Mouse (Mus musculus) midbrain, embryonic 15.5 days (tissue): ENCODE results near the gene Fbln5. TPM values are rescaled to one million over a fixed set of nuclear protein-coding genes. Genes with fewer than 3 reads are reported as not detected.
A peak's percentile ranks its signal among the peaks of the same experiment; 100 is the strongest.

Source experiments
- ATAC-seq: fragments of 200-750 bp; cut with Nextera tagmentation; replicated peaks from 2 replicates; pipeline ENCODE4 v1.8.0; 2017; ENCODE audit warnings: moderate TSS enrichment
- H3K27ac ChIP-seq: fragments of 300-500 bp; sonication (generic); 2 replicates; pipeline ENCODE4 v1.5.1; 2015; ENCODE audit warnings: mild to moderate bottlenecking, inconsistent platforms
- H3K27me3 ChIP-seq: fragments of 300-500 bp; sonication (generic); replicated peaks from 2 replicates; pipeline ENCODE4 v1.6.1; 2015; ENCODE audit warnings: inconsistent platforms
- H3K36me3 ChIP-seq: fragments of 300-500 bp; sonication (generic); replicated peaks from 2 replicates; pipeline ENCODE4 v1.6.1; 2015; ENCODE audit warnings: inconsistent platforms
- H3K4me1 ChIP-seq: fragments of 300-500 bp; sonication (generic); 2 replicates; pipeline ENCODE4 v1.6.1; 2015; ENCODE audit warnings: inconsistent platforms
- H3K4me2 ChIP-seq: fragments of 300-500 bp; sonication (generic); 2 replicates; pipeline ENCODE4 v1.6.1; 2015; ENCODE audit warnings: inconsistent platforms, mild to moderate bottlenecking, moderate library complexity
- H3K4me3 ChIP-seq: fragments of 300-500 bp; sonication (generic); 2 replicates; pipeline ENCODE4 v1.5.1; 2015; ENCODE audit warnings: mild to moderate bottlenecking, inconsistent platforms
- H3K9ac ChIP-seq: fragments of 300-500 bp; sonication (generic); 2 replicates; pipeline ENCODE4 v1.6.1; 2015; ENCODE audit warnings: mild to moderate bottlenecking, inconsistent platforms
- H3K9me3 ChIP-seq: fragments of 300-500 bp; sonication (generic); 2 replicates; pipeline ENCODE4 v1.6.1; 2016; ENCODE audit warnings: inconsistent platforms
- WGBS: fragments of 180-500 bp; shearing (Covaris S2); methylation state at CpG from one replicate; pipeline ENCODE4 v1.1.7; 2015; ENCODE audit warnings: mixed read lengths; 5-methylcytosine and 5-hydroxymethylcytosine counted together
- polyA plus RNA-seq: library from polyadenylated mRNA; unstranded; fragments of >200 nt; fragmentation: Nextera tagmentation; extraction: Ambion mirVana; gene quantifications from 2 replicates; pipeline ENCODE4 v1.2.1, GENCODE M21; 2015

Fbln5 gene
- polyA plus RNA-seq, 1 experiment from 2014 or later = 10.1 TPM

DNA sequence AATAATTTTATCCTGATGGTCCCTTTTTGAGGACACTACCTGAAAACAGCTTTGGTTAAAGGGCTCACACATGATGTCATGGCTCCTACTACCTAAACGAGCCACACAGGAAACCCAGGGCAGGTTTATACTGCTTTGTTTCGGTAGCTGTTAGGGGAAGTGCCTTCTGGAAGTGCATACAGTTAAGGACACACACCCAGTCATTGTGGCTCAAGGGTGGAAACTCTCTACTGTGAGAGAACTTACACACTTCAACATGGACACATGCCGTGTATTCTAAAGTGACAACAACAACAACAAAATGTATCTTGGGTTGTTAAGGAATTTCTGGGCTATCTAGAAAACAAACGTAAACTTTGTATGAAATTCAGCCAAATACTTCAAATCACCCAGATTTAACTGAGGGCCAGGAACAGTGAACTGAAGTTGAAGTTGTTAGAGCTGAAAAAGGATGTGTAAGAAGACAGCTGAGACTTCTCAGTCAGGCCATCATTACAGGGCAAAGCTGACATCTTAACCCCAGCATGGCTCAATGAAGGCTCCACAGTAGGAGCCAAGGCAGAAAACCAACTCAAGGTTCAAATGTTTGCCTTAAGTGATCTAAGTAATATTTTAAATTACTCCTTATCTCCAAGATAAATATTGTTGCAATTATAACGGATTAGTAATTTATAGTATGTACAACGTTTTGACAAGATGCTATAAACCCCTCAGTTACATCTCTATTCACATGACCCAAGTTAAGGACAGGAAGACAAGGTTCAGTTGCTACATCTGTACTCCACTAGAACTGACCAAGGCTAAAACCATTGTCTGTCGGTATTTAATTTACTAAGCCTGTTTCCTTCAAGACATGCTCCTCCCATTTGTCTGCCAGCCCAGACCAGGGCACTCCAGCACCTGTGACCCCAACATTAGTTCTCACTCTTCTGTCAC, 13.6 kb upstream of the Fbln5 start:
- 91% methylated on average over 7 of the region's 7 CpGs for WGBS

DNA sequence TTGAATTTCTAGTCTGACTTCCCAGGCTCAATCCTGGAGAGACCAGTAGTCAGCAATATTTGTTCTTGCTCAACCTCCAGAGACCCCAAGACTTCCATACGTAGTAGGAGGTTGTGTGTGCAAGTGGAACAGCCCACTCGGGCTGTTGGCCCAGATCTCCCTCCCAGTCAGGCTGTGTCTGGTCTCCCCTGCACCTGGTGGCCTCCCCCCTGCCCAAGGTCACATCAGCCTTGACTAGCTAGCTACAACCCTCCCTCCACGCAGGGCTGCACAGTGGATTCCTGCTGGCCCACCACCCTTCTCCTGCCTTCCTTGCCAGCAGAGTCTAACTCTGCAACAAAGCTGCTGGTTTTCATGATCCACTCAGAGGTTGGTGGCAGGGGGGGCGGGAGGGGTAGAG, 12.4 kb upstream of the Fbln5 start:
- no peak overlapping the region for H3K9ac ChIP-seq
- ATAC-seq = no peak
- no peak overlapping the region for H3K4me2 ChIP-seq
- H3K36me3 ChIP-seq = no peaks in the 10 kb centered on the region
- H3K4me1 ChIP-seq = no peaks in the 10 kb centered on the region
- WGBS = 67% methylated on average over 4 of the region's 4 CpGs
- H3K4me3 ChIP-seq = no peak overlapping the region
- H3K27me3 ChIP-seq = no peaks in the 10 kb centered on the region
- no peaks in the 10 kb centered on the region for H3K9me3 ChIP-seq
- no peak overlapping the region for H3K27ac ChIP-seq

More for the DNA sequence above, 13.6 kb upstream of the Fbln5 start:
- Histone ChIP-seq H3K27me3 (no peaks in the 10 kb centered on the region), H3K9me3 (no peaks in the 10 kb centered on the region), H3K36me3 (0 out of 2 replicates have a peak, but pooled peaks cover 4% of the 10 kb centered on the region), H3K27ac (no peak overlapping the region), H3K9ac (no peak overlapping the region), H3K4me1 (no peaks in the 10 kb centered on the region), H3K4me3 (no peak overlapping the region), H3K4me2 (no peak overlapping the region)
- ATAC-seq = no peak

DNA sequence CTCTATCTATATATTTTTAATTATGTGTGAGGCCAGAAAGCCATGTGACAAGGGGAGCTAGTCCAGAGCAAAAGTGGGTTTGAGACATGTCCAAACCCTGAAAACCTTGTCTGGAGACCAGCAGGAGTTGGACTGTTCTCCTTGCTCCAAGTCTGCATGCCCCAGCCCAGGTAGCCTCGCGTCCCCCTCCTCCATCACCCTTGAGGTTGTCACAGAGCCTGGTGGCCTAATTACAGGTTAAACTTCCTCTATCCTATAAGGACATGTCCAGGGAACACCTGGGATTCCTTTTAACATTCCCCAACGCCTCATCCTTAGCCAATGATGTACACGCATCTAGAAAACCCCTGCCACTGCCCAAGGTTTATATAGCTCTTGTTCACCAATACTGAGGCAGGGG, 4.3 kb upstream of the Fbln5 start:
- Histone ChIP-seq H3K27me3 (peaks cover 7% of the 10 kb centered on the region; the same call in 1 of the 2 replicates), H3K4me2 (no peak overlapping the region), H3K27ac (no peak overlapping the region), H3K9me3 (no peaks in the 10 kb centered on the region), H3K4me3 (no peak overlapping the region), H3K4me1 (peaks cover 14% of the 10 kb centered on the region), H3K9ac (no peak overlapping the region), H3K36me3 (no peaks in the 10 kb centered on the region)
- WGBS = 92% methylated on average over 4 of the region's 4 CpGs
- ATAC-seq = no peak

DNA sequence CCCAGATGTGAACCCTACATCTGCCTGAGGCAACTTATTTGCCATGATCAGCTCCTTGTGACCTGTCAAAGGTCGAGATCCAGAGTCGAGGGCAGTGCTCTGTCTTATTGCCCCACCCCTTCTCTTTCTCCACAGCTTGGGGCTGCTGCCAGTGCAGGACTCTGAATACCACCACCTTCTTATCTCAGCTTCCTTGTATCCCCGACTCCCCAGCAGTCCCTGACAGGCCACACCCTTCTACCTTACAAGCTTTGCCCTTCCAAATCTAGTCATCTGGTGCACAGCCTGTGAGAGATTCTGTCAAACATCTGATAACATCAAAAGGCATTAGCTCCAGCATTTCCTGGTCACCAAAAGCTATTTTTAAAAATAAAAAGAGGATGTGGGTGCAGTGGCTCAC, 2.7 kb upstream of the Fbln5 start:
- ATAC-seq = no peak

DNA sequence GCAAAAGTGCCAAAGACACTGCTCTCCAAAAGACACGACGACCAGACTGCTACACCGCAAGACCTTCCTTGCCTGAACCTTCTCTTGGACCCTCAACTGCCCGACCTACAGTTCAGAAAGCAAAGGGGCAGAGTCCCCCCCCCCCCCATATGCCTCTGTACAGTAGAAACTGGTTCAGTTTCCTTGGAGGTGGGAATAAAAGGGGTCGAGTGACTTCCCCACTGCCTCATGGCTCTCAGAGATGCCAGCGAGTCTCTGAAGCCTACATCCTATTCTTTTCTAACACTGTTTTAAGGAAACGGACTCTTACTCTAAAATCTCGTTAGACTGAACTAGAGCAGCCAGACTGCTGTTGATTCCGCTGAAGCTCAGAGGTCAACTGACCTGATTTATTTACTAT, 715 bp upstream of the Fbln5 start:
- Histone ChIP-seq H3K36me3 (no peaks in the 10 kb centered on the region), H3K27me3 (peaks cover 12% of the 10 kb centered on the region; the same call in 1 of the 2 replicates), H3K9me3 (no peaks in the 10 kb centered on the region), H3K27ac (no peak overlapping the region), H3K4me1 (peaks cover 17% of the 10 kb centered on the region), H3K4me3 (peak overlapping the region; percentile 53; the same call in 1 of the 2 replicates), H3K9ac (no peak overlapping the region), H3K4me2 (peak overlapping the region; percentile 98)
- ATAC-seq = 0 out of 2 replicates have a peak, but pooled peaks have one; percentile 3
- 46% methylated on average over 9 of the region's 9 CpGs for WGBS

More for the DNA sequence above, 2.7 kb upstream of the Fbln5 start:
- H3K4me3 ChIP-seq = no peak overlapping the region
- no peak overlapping the region for H3K9ac ChIP-seq
- no peak overlapping the region for H3K4me2 ChIP-seq
- H3K27ac ChIP-seq = no peak overlapping the region
- no peaks in the 10 kb centered on the region for H3K9me3 ChIP-seq
- H3K27me3 ChIP-seq = peaks cover 10% of the 10 kb centered on the region; the same call in 1 of the 2 replicates
- WGBS = 48% methylated on average over 3 of the region's 3 CpGs
- no peaks in the 10 kb centered on the region for H3K36me3 ChIP-seq
- H3K4me1 ChIP-seq = peaks cover 17% of the 10 kb centered on the region

DNA sequence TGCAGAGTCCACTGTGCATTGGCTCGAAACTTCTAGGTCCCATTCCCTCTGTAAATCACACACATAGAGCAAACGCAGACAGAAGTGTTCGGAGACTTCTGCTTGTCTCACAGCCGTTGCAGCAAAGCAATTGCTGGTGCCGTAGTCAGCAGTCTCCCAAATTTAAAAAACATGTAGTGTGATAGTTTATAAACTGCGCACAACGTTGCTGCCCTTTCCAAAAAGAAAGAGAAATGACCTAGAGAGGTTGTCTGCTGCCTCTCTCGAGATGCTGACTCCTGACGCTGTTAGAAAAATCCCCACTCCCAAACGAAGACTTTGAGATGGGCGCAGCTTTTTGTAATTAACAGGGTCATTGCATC, 628 bp downstream of the Fbln5 start:
- Histone ChIP-seq H3K4me2 (peak overlapping the region; percentile 98), H3K4me1 (peaks cover 17% of the 10 kb centered on the region), H3K4me3 (peak overlapping the region; percentile 53), H3K9ac (peak overlapping the region; percentile 53), H3K36me3 (no peaks in the 10 kb centered on the region), H3K27me3 (peaks cover 12% of the 10 kb centered on the region; the same call in 1 of the 2 replicates), H3K9me3 (no peaks in the 10 kb centered on the region), H3K27ac (no peak overlapping the region)
- WGBS = 34% methylated on average over 11 of the region's 11 CpGs
- no peak for ATAC-seq

DNA sequence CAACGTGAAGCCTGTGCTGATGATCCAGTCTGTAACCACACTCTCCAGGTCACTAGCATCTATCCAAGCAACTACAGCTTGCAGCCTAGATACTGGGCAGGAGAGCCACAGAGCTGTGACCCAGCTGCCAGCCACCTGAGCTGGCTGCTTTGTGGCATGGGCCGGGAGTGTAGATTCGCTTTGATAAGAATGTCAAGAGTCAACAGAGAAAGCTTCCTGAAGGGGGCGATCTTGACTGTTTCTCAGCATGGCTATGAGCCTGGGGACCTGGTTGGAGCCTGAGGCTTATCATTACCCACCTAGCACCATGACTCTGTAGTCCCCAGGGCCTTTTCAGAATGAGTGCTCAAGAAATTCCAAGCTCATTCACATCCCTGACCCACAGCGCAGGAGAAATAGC, 2.0 kb downstream of the Fbln5 start:
- no peaks in the 10 kb centered on the region for H3K9me3 ChIP-seq
- ATAC-seq = no peak
- H3K9ac ChIP-seq = no peak overlapping the region
- 47% methylated on average over 5 of the region's 5 CpGs for WGBS
- H3K4me1 ChIP-seq = peaks cover 17% of the 10 kb centered on the region
- H3K27ac ChIP-seq = no peak overlapping the region
- H3K27me3 ChIP-seq = peaks cover 12% of the 10 kb centered on the region; the same call in 1 of the 2 replicates
- H3K4me2 ChIP-seq = no peak overlapping the region
- H3K36me3 ChIP-seq = no peaks in the 10 kb centered on the region
- H3K4me3 ChIP-seq = no peak overlapping the region

DNA sequence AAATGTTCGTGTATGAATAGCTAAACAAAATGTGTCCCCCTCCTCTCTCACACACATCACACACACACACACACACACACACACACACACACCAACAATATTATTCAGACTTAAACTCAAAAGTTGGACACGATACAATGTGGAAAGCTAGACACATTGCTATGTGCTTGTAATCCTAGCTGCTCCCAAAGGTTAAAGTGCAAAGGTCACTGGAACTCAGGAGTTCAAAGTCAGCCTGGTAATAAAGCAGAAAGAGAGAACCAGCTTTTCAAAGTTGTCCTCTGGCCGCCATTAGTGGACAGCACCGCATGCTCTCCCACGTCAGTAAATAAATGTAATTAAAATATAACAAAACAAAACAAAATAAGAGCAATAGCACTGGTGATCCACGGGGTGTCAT, 3.1 kb downstream of the Fbln5 start:
- H3K9me3 ChIP-seq = no peaks in the 10 kb centered on the region
- H3K4me1 ChIP-seq = peaks cover 17% of the 10 kb centered on the region
- ATAC-seq = no peak
- no peak overlapping the region for H3K4me2 ChIP-seq
- H3K4me3 ChIP-seq = no peak overlapping the region
- WGBS = 81% methylated on average over 6 of the region's 6 CpGs
- peaks cover 12% of the 10 kb centered on the region; the same call in 1 of the 2 replicates for H3K27me3 ChIP-seq
- no peaks in the 10 kb centered on the region for H3K36me3 ChIP-seq
- no peak overlapping the region for H3K9ac ChIP-seq
- H3K27ac ChIP-seq = no peak overlapping the region

DNA sequence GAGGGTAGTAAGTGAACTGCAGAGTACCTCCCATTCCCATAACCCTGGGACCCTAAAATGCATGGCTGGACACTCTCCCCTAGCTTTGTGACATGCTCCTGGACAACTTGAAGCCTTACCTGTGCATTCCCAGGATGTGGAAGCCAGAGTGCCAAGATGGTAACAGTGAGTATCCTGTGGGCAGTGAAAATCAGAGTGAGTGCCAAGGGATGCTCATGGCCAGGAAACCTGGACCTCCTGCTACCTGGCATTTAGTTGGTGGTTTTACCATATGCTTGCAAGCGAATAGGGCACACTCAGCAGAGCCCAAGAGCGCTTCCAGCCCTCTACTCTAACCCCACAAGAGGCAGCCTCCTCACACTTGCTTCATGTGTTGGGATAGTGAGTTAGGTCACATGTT, 4.4 kb downstream of the Fbln5 start:
- Histone ChIP-seq H3K36me3 (no peaks in the 10 kb centered on the region), H3K9ac (no peak overlapping the region), H3K9me3 (no peaks in the 10 kb centered on the region), H3K4me2 (no peak overlapping the region), H3K27ac (no peak overlapping the region), H3K27me3 (peaks cover 9% of the 10 kb centered on the region; the same call in 1 of the 2 replicates), H3K4me1 (peaks cover 14% of the 10 kb centered on the region), H3K4me3 (no peak overlapping the region)
- 94% methylated on average over 2 of the region's 2 CpGs for WGBS
- ATAC-seq = no peak

DNA sequence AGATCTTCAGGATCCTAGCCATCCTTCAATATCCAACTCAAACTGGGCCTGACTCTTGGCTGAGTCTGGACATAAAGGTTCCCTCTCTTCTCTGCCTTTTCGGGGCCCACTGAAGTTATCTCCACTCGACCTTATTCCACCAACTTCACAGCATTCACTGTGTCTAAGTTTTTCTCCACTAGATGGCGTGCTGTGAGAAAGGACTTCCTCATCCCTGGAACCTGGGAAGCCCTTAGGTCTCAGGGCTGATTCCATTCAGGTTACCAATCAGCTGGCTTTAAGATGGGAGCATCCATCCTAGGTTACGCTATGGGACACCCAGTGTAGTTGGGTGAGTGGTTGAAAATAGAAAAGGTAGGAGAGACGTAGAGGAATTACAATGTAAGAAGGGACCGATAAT, 7.7 kb downstream of the Fbln5 start:
- H3K9me3 ChIP-seq = no peaks in the 10 kb centered on the region

DNA sequence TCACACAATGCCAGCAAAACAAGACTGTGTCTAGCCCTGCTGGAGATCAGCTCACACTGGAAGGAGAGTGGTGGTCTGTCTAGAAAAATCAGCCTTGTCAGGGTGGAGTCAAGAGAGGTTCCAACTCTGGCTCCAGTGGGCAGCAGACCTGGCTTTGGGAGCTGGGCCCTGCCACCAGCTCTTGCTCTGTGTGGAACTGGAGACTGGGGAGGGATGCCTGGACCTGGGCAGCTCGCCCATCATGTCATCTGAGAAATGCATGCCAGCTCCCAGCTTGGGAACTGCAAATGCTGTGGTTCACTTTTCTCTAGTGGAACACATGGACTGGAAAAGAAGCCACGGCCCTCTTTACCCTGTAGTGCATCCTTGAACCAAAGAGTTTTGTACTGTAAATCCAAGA, 8.3 kb downstream of the Fbln5 start:
- H3K9ac ChIP-seq = no peak overlapping the region
- no peaks in the 10 kb centered on the region for H3K9me3 ChIP-seq
- H3K27ac ChIP-seq = no peak overlapping the region
- H3K36me3 ChIP-seq = no peaks in the 10 kb centered on the region
- no peak for ATAC-seq
- no peak overlapping the region for H3K4me3 ChIP-seq
- no peaks in the 10 kb centered on the region for H3K4me1 ChIP-seq
- WGBS = 63% methylated on average over 2 of the region's 2 CpGs
- H3K4me2 ChIP-seq = no peak overlapping the region
- no peaks in the 10 kb centered on the region for H3K27me3 ChIP-seq

More for the DNA sequence above, 7.7 kb downstream of the Fbln5 start:
- no peak for ATAC-seq
- no peaks in the 10 kb centered on the region for H3K4me1 ChIP-seq
- no peak overlapping the region for H3K9ac ChIP-seq
- H3K4me2 ChIP-seq = no peak overlapping the region
- no peaks in the 10 kb centered on the region for H3K27me3 ChIP-seq
- WGBS = 68% methylated on average over 6 of the region's 6 CpGs
- H3K27ac ChIP-seq = no peak overlapping the region
- no peaks in the 10 kb centered on the region for H3K36me3 ChIP-seq
- no peak overlapping the region for H3K4me3 ChIP-seq

DNA sequence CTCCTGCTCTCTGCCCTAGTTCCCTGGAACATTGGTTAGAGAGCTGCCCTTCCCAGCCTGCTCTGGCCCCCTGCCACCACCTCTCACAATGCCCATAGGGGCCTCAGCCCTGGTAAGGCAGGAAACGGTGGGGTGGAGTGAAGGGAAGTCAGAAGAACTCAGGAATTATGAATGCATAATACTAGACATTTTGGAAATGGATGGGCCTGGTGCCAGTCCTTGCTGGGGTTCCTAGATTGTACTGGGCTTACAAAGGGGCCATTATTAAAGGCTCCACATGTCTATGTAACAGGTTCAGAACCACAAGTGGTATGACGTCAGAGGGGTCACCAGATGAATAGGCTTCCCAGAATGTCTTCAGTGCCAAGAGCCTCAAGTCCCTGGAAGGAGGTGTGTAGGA, 11.5 kb downstream of the Fbln5 start:
- H3K9ac ChIP-seq = no peak overlapping the region
- no peaks in the 10 kb centered on the region for H3K36me3 ChIP-seq
- no peaks in the 10 kb centered on the region for H3K4me1 ChIP-seq
- H3K4me2 ChIP-seq = no peak overlapping the region
- no peak for ATAC-seq
- WGBS = 71% methylated on average over 2 of the region's 2 CpGs
- no peaks in the 10 kb centered on the region for H3K9me3 ChIP-seq
- no peaks in the 10 kb centered on the region for H3K27me3 ChIP-seq
- no peak overlapping the region for H3K27ac ChIP-seq
- no peak overlapping the region for H3K4me3 ChIP-seq

DNA sequence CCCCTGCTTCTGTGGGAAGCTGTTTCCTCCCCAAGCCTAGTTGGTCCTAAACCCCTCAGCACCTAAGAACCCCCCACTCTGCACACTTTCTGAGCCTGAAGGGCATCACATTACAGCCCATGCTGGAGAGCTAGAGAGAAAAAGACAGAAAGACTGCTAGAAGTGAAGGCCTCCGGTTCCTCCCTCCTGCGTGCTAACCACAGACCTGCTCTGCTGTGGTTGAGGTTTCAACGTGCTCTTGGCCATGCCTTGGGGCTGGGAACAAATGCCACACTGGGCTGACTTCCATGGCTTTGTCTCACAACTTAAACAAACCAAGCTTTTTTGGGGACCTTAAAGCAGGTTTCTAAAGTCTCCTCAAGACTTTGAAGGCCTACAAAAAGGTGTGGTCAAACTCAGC, 16.4 kb downstream of the Fbln5 start:
- Histone ChIP-seq H3K9me3 (no peaks in the 10 kb centered on the region), H3K9ac (no peak overlapping the region), H3K4me2 (no peak overlapping the region), H3K27ac (no peak overlapping the region), H3K4me3 (no peak overlapping the region), H3K36me3 (no peaks in the 10 kb centered on the region), H3K4me1 (no peaks in the 10 kb centered on the region), H3K27me3 (no peaks in the 10 kb centered on the region)
- 87% methylated on average over 3 of the region's 3 CpGs for WGBS
- ATAC-seq = no peak
